Mouse (Mus musculus) small intestine, adult 2 months (tissue): ENCODE results near the gene Chm. TPM values are rescaled to one million over a fixed set of nuclear protein-coding genes. Genes with fewer than 3 reads are reported as not detected.
"Not testable (repeated sequence)": the region's sequence is repeated elsewhere in the genome, so short reads cannot be mapped to it uniquely, and the experiment has no call there.

Source experiments
- H3K27ac ChIP-seq: fragments of 200-500 bp; 2 replicates; pipeline ENCODE4 v1.5.1; 2012; ENCODE audit warnings: low read depth, low read length, control low read depth, inconsistent platforms; ENCODE audit not compliant: insufficient read depth
- H3K27me3 ChIP-seq: fragments of 200-500 bp; 2 replicates; pipeline ENCODE4 v1.6.1; 2012; ENCODE audit warnings: mild to moderate bottlenecking, moderate library complexity, low read length, inconsistent platforms; ENCODE audit not compliant: control insufficient read depth, insufficient read depth
- H3K36me3 ChIP-seq: fragments of 200-500 bp; 2 replicates; pipeline ENCODE4 v1.6.1; 2012; ENCODE audit warnings: mild to moderate bottlenecking, low read length, control low read depth, inconsistent platforms; ENCODE audit not compliant: control insufficient read depth, insufficient read depth
- H3K4me1 ChIP-seq: fragments of 200-500 bp; 2 replicates; pipeline ENCODE4 v1.6.1; 2012; ENCODE audit warnings: low read length, inconsistent platforms, mixed read lengths; ENCODE audit not compliant: control insufficient read depth, insufficient read depth, insufficient read length
- H3K4me3 ChIP-seq: fragments of 200-500 bp; 2 replicates; pipeline ENCODE4 v1.5.1; 2012; ENCODE audit warnings: low read depth, mild to moderate bottlenecking, control low read depth, inconsistent platforms, low read length, moderate library complexity
- CTCF ChIP-seq: fragments of 200-500 bp; IDR thresholded peaks from 2 replicates; pipeline ENCODE4 v1.5.1; 2012; ENCODE audit warnings: low read depth, mild to moderate bottlenecking, control low read depth, inconsistent platforms, low read length, moderate library complexity, mixed read lengths; ENCODE audit not compliant: insufficient replicate concordance, insufficient read length; ENCODE audit errors: extremely low read depth
- POLR2A ChIP-seq: fragments of 200-500 bp; IDR thresholded peaks from 2 replicates; pipeline ENCODE4 v1.6.1; 2012; ENCODE audit warnings: low read depth, mild to moderate bottlenecking, control low read depth, inconsistent platforms, low read length, moderate library complexity
- WGBS: fragments of 180-500 bp; shearing (Covaris S2); methylation state at CpG from one replicate; pipeline ENCODE4 v1.1.7; 2018; 5-methylcytosine and 5-hydroxymethylcytosine counted together
- polyA plus RNA-seq: library from polyadenylated mRNA; depleted of rRNA; stranded (reverse); fragments of >200 nt; gene quantifications from 2 replicates; pipeline ENCODE4 v1.2.3, GENCODE M21; 2012; rRNA removed

Chm gene
- 0.25 and 0.43 TPM in 2 replicates for polyA plus RNA-seq

DNA sequence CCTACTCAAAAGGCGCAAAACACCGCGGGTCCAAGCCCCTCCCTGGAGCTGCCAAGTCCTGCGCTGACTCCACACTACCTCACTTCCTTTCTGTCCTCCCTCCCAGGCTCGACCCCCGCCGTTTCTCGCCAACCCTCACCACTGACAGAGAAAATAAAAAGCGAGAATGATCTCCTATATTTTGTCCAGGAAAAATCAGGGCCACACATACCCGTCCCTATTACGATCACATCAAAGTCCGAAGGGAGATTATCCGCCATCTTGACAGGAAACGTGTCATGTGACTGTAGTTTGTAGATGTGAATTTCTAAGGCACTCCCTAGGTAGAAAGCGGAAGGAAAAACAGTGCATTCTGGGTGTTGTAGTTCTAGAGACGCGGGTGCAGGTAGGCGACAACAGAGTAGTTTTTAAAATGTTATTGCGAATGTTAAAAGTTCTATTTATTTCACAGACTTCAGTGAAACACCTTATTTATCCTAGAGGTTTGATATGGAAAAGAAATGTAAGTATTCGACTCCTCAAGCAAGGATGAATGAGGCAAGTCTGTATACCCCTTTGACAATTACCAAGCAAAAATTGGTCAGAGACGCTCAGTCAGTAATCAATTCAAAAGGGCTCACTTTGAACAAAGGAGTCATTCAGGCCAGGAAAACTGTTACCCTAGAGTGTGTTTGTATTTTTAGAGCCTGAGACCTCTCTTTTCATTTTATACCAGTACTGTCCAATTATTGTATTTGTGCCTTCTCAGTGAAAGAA lies at the start of gene Chm:
Gene Chm (minus strand): TSS at position 288 of the 756 bp plus-strand sequence.
- Histone ChIP-seq H3K4me3 (peak within 1 kb of the TSS; percentile 95), H3K27ac (peak within 1 kb of the TSS; percentile 78), H3K4me1 (no peaks in the 10 kb centered on the region), H3K36me3 (no peaks in the 10 kb centered on the region), H3K27me3 (no peaks in the 10 kb centered on the region)
- WGBS: 8% methylated on average over 21 of the region's 21 CpGs
- TF ChIP-seq POLR2A: no peak
- TF ChIP-seq CTCF: no peak

DNA sequence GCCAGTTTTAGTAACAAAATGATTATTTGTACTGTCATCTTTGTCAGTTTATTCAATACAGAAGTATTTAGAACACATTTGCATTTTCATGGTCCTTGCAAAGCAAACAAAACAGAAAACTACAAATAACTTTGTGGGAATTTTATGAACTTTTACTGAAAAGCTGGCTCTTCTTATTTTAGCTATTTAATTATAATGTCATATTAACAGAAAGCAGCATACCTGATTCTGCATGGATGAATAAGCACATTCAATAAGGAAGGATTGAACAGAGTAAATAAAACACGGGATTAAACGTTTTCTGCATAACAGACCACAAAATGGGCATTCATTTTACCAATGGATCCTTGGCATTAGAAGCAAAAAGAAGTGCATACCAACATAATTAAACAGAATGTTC lies 8.6 kb upstream of the Chm start:
- no peaks in the 10 kb centered on the region for H3K4me1 ChIP-seq
- H3K4me3 ChIP-seq: no peak overlapping the region
- WGBS: 28% methylated on average over 2 of the region's 2 CpGs

DNA sequence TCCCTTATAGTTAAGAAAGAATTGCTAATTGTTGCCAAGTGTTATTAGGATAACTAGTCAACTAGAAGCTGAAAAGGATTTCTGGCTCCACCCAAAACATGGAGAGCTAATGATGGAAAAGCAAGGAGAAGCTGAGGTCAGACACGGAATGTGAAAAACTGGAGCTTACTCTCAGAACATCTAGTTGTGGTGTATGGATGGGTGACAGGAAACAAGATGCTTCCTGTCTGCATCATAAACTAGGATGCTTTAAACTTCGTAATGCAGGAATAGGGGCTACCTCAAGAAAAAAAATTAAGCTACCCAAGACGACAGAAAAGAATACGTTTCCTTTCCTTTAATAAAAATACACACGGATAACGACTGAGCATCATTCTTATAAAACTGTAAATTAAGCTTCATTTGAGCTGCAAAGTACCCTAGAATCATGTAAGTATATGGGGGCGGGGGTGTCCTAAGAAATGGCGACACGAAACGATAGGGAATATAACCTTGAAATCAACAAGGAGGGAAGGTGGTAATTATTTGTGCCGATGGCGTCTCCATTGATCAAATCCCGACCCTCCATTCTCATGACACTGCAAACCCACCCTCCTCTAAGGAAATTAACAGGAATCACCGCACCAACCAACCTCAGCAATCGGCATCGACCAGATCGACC lies 618 bp downstream of the Chm start:
- TF ChIP-seq POLR2A (no peak), CTCF (no peak)
- Histone ChIP-seq H3K4me3 (peak overlapping the region; percentile 95), H3K4me1 (no peaks in the 10 kb centered on the region), H3K36me3 (no peaks in the 10 kb centered on the region), H3K27me3 (no peaks in the 10 kb centered on the region), H3K27ac (peak overlapping the region; percentile 78)
- WGBS: 13% methylated on average over 17 of the region's 17 CpGs

More for the DNA sequence above, 8.6 kb upstream of the Chm start:
- no peaks in the 10 kb centered on the region for H3K27me3 ChIP-seq
- no peak overlapping the region for H3K27ac ChIP-seq
- TF ChIP-seq CTCF (no peak), POLR2A (no peak)
- H3K36me3 ChIP-seq: no peaks in the 10 kb centered on the region

DNA sequence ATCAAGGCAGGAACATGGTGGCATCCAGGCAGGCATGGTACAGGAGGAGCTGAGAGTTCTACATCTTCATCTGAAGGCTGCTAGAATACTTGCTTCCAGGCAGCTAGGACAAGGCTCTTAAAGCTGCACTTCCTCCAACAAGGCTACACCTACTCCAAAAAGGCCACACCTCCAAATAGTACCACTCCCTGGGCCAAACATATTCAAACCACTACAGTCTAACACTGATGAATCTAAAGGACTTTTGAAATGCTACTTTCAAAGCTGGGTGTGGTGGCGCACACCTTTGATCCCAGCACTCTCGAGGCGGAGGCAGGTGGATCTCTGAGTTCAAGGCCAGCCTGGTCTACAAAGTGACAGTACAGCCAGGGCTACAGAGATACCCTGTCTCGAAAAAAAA lies 4.5 kb downstream of the Chm start:
- not testable (repeated sequence) for H3K4me3 ChIP-seq, H3K27me3 ChIP-seq, H3K36me3 ChIP-seq, H3K27ac ChIP-seq, H3K4me1 ChIP-seq
- 74% methylated on average over 4 of the region's 4 CpGs for WGBS

DNA sequence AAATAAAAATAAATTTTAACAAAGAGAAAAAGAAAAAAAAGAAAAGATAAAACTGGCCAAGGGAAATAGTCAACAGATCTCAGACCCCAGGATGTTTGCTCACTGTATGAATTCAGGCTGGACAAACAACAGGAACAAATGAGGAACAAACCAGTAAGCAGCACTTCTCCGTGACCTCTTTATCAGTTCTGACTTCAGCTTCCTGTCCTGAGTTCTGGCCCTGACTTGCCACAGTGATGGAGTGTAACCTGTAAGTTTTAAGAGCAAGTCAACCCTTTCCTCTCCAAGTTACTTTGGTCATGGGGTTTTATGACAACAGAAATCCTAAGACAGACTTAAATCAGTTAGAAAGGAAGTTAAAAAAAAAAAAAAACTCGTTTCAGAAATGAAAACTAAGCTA lies 12.6 kb downstream of the Chm start:
- Histone ChIP-seq H3K4me3 (no peak overlapping the region), H3K4me1 (no peaks in the 10 kb centered on the region), H3K27me3 (no peaks in the 10 kb centered on the region), H3K27ac (no peak overlapping the region), H3K36me3 (no peaks in the 10 kb centered on the region)
- TF ChIP-seq POLR2A (no peak), CTCF (no peak)
- 47% methylated on average over 2 of the region's 2 CpGs for WGBS

DNA sequence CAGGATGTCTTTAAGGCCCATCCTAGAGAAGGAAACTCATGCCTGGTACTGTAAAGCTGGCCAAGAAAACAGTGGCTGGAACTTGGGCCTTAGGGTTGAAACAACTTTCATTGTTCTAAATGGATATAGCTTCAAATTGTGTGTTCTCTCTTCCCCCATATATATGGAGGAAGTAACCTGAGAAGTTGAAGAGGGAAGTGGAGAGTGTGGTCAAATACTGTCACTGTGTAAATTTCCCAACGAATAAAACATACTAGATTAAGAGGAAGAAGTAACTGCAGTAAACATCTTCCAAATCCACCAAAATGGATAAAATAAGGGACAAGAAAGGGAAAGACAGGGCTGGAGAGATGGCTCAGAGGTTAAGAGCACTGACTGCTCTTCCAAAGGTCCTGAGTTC lies 13.0 kb downstream of the Chm start:
- no peaks in the 10 kb centered on the region for H3K27me3 ChIP-seq
- TF ChIP-seq POLR2A (no peak), CTCF (no peak)
- no peaks in the 10 kb centered on the region for H3K36me3 ChIP-seq
- H3K4me1 ChIP-seq: no peaks in the 10 kb centered on the region
- H3K4me3 ChIP-seq: no peak overlapping the region
- 59% methylated on average over 1 of the region's 1 CpGs for WGBS
- no peak overlapping the region for H3K27ac ChIP-seq

DNA sequence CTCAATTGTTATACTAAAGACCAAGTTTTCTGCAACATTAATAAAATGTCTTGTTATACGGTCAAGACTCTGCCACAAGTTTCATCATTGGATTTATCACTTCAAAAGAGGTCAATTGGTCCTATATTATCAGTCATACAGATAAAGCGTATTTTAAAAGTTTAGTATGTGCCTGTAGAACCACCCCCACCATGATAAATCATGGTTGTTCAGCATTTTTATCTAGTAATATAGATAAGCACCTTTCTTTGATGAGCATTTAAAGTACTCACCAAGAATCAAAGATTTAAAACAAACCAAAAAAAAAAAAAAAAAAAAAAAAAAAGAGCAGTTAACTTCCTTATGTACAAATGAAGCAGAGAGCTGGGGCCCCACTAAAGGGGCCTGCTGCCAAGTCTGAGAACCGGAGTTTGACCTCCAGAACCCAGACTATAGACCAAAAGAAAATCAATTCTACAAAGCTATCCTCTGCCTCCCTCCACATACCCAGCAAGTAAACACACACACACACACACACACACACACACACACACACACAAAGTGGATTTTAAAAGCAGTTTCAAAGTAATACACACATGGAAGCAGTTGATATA lies 25.0 kb downstream of the Chm start:
- TF ChIP-seq CTCF (no peak), POLR2A (no peak)
- Histone ChIP-seq H3K36me3 (no peaks in the 10 kb centered on the region), H3K27ac (no peak overlapping the region), H3K4me3 (no peak overlapping the region), H3K4me1 (no peaks in the 10 kb centered on the region), H3K27me3 (no peaks in the 10 kb centered on the region)
- 20% methylated on average over 3 of the region's 3 CpGs for WGBS
